Mouse (Mus musculus) myocyte (in vitro differentiated cells): ENCODE results near the gene Apol8. TPM values are rescaled to one million over a fixed set of nuclear protein-coding genes. Genes with fewer than 3 reads are reported as not detected.

Experiments
- H3K27me3 ChIP-seq: one replicate; pipeline ENCODE4 v1.6.1; 2011; ENCODE audit not compliant: control insufficient read depth, insufficient read depth, insufficient read length
- H3K36me3 ChIP-seq: one replicate; pipeline ENCODE4 v1.6.1; 2011; ENCODE audit not compliant: control insufficient read depth, insufficient read depth
- H3K4me2 ChIP-seq: one replicate; pipeline ENCODE4 v1.6.1; 2011; ENCODE audit warnings: low read depth, control low read depth
- H3K4me3 ChIP-seq: one replicate; pipeline ENCODE4 v1.5.1; 2011; ENCODE audit warnings: mild to moderate bottlenecking, control low read depth, moderate library complexity
- H3K79me2 ChIP-seq: one replicate; pipeline ENCODE4 v1.6.1; 2011; ENCODE audit not compliant: control insufficient read depth, insufficient read depth
- H3ac ChIP-seq: one replicate; pipeline ENCODE4 v1.6.1; 2011; ENCODE audit not compliant: control insufficient read depth, insufficient read length
- CEBPB ChIP-seq: IDR thresholded peaks from 2 replicates; pipeline ENCODE4 v1.6.1; 2011; ENCODE audit warnings: mild to moderate bottlenecking, moderate library complexity; ENCODE audit not compliant: poor library complexity, insufficient read depth, severe bottlenecking
- E2F4 ChIP-seq: IDR thresholded peaks from one replicate; pipeline ENCODE4 v1.6.1; 2011; ENCODE audit warnings: mild to moderate bottlenecking, control low read depth, moderate library complexity; ENCODE audit not compliant: insufficient read depth
- MAX ChIP-seq: IDR thresholded peaks from one replicate; pipeline ENCODE4 v1.6.1; 2011; ENCODE audit warnings: low read depth, mild to moderate bottlenecking, control low read depth
- MYOD1 ChIP-seq, 3 experiments: IDR thresholded peaks; one replicate each; pipeline ENCODE4 v1.6.1; 2011; ENCODE audit warnings: control low read depth in 2 of 3, low read depth in 2 of 3, mild to moderate bottlenecking in 2 of 3, moderate library complexity in 1 of 3; ENCODE audit not compliant: insufficient read length in 2 of 3, control insufficient read depth in 1 of 3
- MYOG ChIP-seq, 3 experiments: IDR thresholded peaks; one replicate each; pipeline ENCODE4 v1.6.1; 2011; ENCODE audit warnings: control low read depth in 2 of 3, low read depth in 2 of 3, mild to moderate bottlenecking in 2 of 3; ENCODE audit not compliant: insufficient read length in 2 of 3, control insufficient read depth in 1 of 3, insufficient read depth in 1 of 3
- POLR2A ChIP-seq: IDR thresholded peaks from one replicate; pipeline ENCODE4 v1.6.1; 2011; ENCODE audit warnings: low read depth, mild to moderate bottlenecking, control low read depth, moderate library complexity; ENCODE audit not compliant: insufficient read length
- POLR2AphosphoS2 ChIP-seq: IDR thresholded peaks from one replicate; pipeline ENCODE4 v1.6.1; 2011; ENCODE audit warnings: low read depth, control low read depth; ENCODE audit not compliant: insufficient read length
- REST ChIP-seq: IDR thresholded peaks from one replicate; pipeline ENCODE4 v1.6.1; 2011; ENCODE audit warnings: mild to moderate bottlenecking, control low read depth, moderate library complexity; ENCODE audit not compliant: insufficient read depth, insufficient read length
- SRF ChIP-seq: IDR thresholded peaks from one replicate; pipeline ENCODE4 v1.6.1; 2011; ENCODE audit warnings: low read depth; ENCODE audit not compliant: control insufficient read depth, insufficient read length
- TCF12 ChIP-seq: IDR thresholded peaks from one replicate; pipeline ENCODE4 v1.6.1; 2011; ENCODE audit warnings: mild to moderate bottlenecking, control low read depth; ENCODE audit not compliant: poor library complexity, insufficient read depth, severe bottlenecking
- TCF3 ChIP-seq: IDR thresholded peaks from one replicate; pipeline ENCODE4 v1.6.1; 2011; ENCODE audit warnings: low read depth, control low read depth; ENCODE audit not compliant: insufficient read length
- USF1 ChIP-seq: IDR thresholded peaks from one replicate; pipeline ENCODE4 v1.6.1; 2011; ENCODE audit warnings: low read depth, mild to moderate bottlenecking, control low read depth, moderate library complexity
- polyA plus RNA-seq: library from polyadenylated mRNA; unstranded; fragments of >200 nt; fragmentation: generic; extraction: Trizol; gene quantifications from one replicate; pipeline ENCODE4 v1.2.1, GENCODE M21; 2012; ENCODE audit warnings: missing spikeins

Gene Apol8
- polyA plus RNA-seq, 1 experiment, result 0.38 TPM

DNA sequence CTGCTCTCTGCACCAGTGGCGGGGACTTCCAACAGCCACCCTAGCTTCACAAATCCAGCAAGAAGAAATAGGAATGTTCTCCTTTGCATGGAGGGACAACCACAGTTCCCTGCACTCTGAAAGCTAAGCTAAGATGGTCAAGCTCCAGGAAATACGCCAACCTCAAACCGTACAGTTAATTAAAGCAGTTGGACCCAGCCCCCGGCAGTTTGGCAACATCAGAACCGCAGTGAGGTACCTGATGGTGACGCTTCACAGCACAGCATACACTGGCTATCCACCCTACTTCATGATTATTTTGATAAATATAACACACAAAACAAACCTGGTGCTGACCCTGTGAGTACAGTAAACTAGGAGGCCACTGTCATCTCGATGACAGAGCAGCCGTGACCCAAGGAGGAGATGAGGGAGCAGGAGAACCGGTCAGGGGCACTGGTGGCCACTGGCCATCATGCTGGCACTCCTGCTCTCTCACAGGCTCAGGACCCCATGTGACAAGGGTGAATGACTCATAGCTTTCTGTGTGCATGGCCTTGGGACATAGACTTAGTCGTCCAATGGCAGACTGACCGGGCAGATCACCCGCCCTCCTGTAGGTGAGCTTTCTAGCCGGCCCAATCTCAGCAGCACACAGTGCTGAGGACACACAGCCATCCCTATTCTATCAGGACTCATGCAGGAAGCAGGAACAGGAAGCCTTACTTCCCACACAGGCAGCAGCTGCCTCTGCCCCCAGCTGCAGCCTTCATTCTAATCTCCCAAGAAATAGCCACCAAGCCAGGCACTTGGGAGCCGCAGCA lies 41.0 kb upstream of the Apol8 start:
- H3K4me3 ChIP-seq, result peak overlapping the region; percentile 1
- H3ac ChIP-seq, result no peak overlapping the region
- H3K4me2 ChIP-seq, result peak overlapping the region; percentile 87
- TF ChIP-seq CEBPB (no peak), MAX (no peak), SRF (no peak), E2F4 (no peak), REST (no peak), MYOD1 (IDR thresholded peaks at IDR 0.05; ENCODE audit: control insufficient read depth in 1 of 3, insufficient read length in 2 of 3, low read depth in 2 of 3) (peak; percentile 76 to 97 (median 95)), TCF3 (peak; percentile 77), POLR2AphosphoS2 (peak; percentile 68), USF1 (peak; percentile 78), MYOG (IDR thresholded peaks at IDR 0.05; ENCODE audit: control insufficient read depth in 1 of 3, insufficient read depth in 1 of 3, insufficient read length in 2 of 3, low read depth in 2 of 3) (peak; percentile 72 to 95 (median 86)), TCF12 (peak; percentile 59), POLR2A (peak; percentile 35)
- H3K27me3 ChIP-seq, result no peaks in the 10 kb centered on the region
- H3K36me3 ChIP-seq, result peaks cover 60% of the 10 kb centered on the region
- peaks cover 96% of the 10 kb centered on the region for H3K79me2 ChIP-seq

DNA sequence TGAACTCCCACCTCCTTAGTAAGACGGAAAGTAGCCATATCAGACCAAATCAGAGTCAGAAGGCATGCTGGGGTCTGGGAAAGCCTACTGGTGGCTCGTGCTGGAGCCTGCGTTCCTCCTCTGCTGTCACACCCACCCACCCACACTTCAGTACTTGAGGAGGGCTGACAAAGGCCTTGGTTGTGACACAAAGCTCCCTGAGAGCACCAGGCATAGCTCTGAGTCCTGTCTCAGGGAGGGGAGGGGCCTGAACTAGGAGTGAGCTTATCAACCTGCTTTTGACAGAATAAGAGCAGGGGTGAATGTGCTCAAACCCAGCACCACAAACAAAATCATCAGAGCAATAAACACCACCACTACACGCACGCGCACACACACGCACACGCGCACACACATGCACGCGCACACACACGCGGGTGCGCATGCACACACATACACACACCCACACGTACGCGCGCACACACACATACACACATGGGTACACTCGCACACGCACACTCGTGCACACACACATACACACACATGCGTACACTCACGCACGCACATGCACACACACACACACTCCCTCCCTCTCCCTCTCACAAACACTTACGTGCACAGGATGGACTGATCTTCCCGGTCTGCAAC lies 39.7 kb upstream of the Apol8 start:
- Histone ChIP-seq H3K36me3 (peaks cover 50% of the 10 kb centered on the region), H3K27me3 (no peaks in the 10 kb centered on the region)

DNA sequence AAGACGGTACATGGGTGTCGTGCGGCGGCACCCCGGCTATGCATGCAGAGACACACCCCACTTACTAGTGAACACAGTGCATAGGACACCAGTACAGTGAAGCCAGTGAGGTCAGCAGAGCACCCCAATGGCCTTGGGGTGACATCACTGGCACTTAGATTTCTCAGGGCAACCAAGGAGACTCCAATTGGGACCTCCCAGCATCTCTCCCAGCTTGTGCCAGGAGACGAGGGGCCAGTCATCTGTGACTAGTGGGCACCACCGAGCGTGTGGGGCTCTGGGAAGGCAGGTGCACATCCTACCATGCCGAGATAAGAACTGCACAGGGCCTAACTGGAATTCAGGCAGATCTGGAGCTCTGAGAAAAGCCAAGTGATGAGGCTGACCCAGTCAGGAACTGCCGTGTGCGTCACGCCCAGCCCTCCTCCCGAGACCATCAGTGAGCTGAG lies 38.1 kb upstream of the Apol8 start:
- H3K79me2 ChIP-seq, result peaks cover 96% of the 10 kb centered on the region
- H3K4me3 ChIP-seq, result no peak overlapping the region
- H3K27me3 ChIP-seq, result no peaks in the 10 kb centered on the region
- no peak overlapping the region for H3ac ChIP-seq
- H3K4me2 ChIP-seq, result no peak overlapping the region
- TF ChIP-seq MYOG (IDR thresholded peaks at IDR 0.05; ENCODE audit: control insufficient read depth in 1 of 3, insufficient read depth in 1 of 3, insufficient read length in 2 of 3, low read depth in 2 of 3), result peak in 2 of 3 experiments; percentile 39 to 71
- TF ChIP-seq POLR2AphosphoS2, result peak; percentile 74
- TF ChIP-seq MYOD1 (IDR thresholded peaks at IDR 0.05; ENCODE audit: control insufficient read depth in 1 of 3, insufficient read length in 2 of 3, low read depth in 2 of 3), result peak in 1 of 3 experiments; percentile 64
- TF ChIP-seq SRF, result no peak
- H3K36me3 ChIP-seq, result peaks cover 58% of the 10 kb centered on the region

More for the DNA sequence above, 39.7 kb upstream of the Apol8 start:
- Histone ChIP-seq H3K79me2 (peaks cover 96% of the 10 kb centered on the region), H3K4me3 (no peak overlapping the region), H3K4me2 (no peak overlapping the region), H3ac (peak overlapping the region; percentile 17)
- peak in 1 of 3 experiments; percentile 65 for TF ChIP-seq MYOG (IDR thresholded peaks at IDR 0.05; ENCODE audit: control insufficient read depth in 1 of 3, insufficient read depth in 1 of 3, insufficient read length in 2 of 3, low read depth in 2 of 3)
- TF ChIP-seq MAX, result no peak
- TF ChIP-seq MYOD1 (IDR thresholded peaks at IDR 0.05; ENCODE audit: control insufficient read depth in 1 of 3, insufficient read length in 2 of 3, low read depth in 2 of 3), result peak in 2 of 3 experiments; percentile 35 to 44
- TF ChIP-seq USF1, result no peak
- peak; percentile 91 for TF ChIP-seq POLR2A
- no peak for TF ChIP-seq TCF3
- no peak for TF ChIP-seq CEBPB
- TF ChIP-seq POLR2AphosphoS2, result peak; percentile 99
- TF ChIP-seq REST, result peak; percentile 12
- TF ChIP-seq TCF12, result no peak
- no peak for TF ChIP-seq E2F4
- peak; percentile 59 for TF ChIP-seq SRF

GRCm38 (mm10) chr15:77794138-77794907 lies 37.5 kb upstream of the Apol8 start:
- no peak overlapping the region for H3ac ChIP-seq
- H3K36me3 ChIP-seq, result peaks cover 64% of the 10 kb centered on the region
- TF ChIP-seq POLR2AphosphoS2 (peak; percentile 75), POLR2A (no peak), TCF3 (no peak), MYOD1 (IDR thresholded peaks at IDR 0.05; ENCODE audit: control insufficient read depth in 1 of 3, insufficient read length in 2 of 3, low read depth in 2 of 3) (no peak), SRF (no peak), MAX (no peak), REST (no peak)
- peaks cover 96% of the 10 kb centered on the region for H3K79me2 ChIP-seq
- H3K4me3 ChIP-seq, result no peak overlapping the region
- no peak overlapping the region for H3K4me2 ChIP-seq
- no peaks in the 10 kb centered on the region for H3K27me3 ChIP-seq
